Mouse (Mus musculus) MEL (cell line): ENCODE results near the gene Olfr1511.

Source experiments
- CTCF ChIP-seq, 3 experiments: IDR thresholded peaks in 2 of 3; conservative IDR thresholded peaks in 1 of 3; 2 replicates each; pipeline ENCODE4 v1.5.1; 2011 to 2012; ENCODE audit warnings: low read length in 3 of 3, low read depth in 2 of 3, mild to moderate bottlenecking in 2 of 3, improper control_type of control experiment in 1 of 3, inconsistent platforms in 1 of 3, mixed read lengths in 1 of 3, moderate library complexity in 1 of 3; ENCODE audit not compliant: control insufficient read depth in 1 of 3, insufficient read depth in 1 of 3, poor library complexity in 1 of 3, severe bottlenecking in 1 of 3
- HCFC1 ChIP-seq: IDR thresholded peaks from 2 replicates; pipeline ENCODE4 v1.6.1; 2012; ENCODE audit warnings: low read depth, mild to moderate bottlenecking, inconsistent platforms, low read length, improper control_type of control experiment, moderate library complexity
- POLR2A ChIP-seq, 2 experiments: IDR thresholded peaks; 2 replicates each; pipeline ENCODE4 v1.6.1; 2011 to 2012; ENCODE audit warnings: low read length in 2 of 2, mild to moderate bottlenecking in 2 of 2, control low read depth in 1 of 2, improper control_type of control experiment in 1 of 2, low read depth in 1 of 2, moderate library complexity in 1 of 2; ENCODE audit not compliant: control insufficient read depth in 1 of 2, insufficient read depth in 1 of 2, poor library complexity in 1 of 2
- RCOR1 ChIP-seq: IDR thresholded peaks from 2 replicates; pipeline ENCODE4 v1.6.1; 2012; ENCODE audit warnings: low read depth, mild to moderate bottlenecking, inconsistent platforms, low read length, improper control_type of control experiment
- SIN3A ChIP-seq: IDR thresholded peaks from 2 replicates; pipeline ENCODE4 v1.6.1; 2012; ENCODE audit warnings: low read length, improper control_type of control experiment, inconsistent platforms
- TAL1 ChIP-seq: IDR thresholded peaks from 2 replicates; pipeline ENCODE4 v1.6.1; 2012; ENCODE audit warnings: mild to moderate bottlenecking, inconsistent platforms, low read length, moderate library complexity, mixed read lengths
- TBP ChIP-seq: IDR thresholded peaks from 2 replicates; pipeline ENCODE4 v1.8.0; 2011; ENCODE audit warnings: low read depth, low read length, improper control_type of control experiment
- USF1 ChIP-seq: IDR thresholded peaks from 2 replicates; pipeline ENCODE4 v1.6.1; 2014; ENCODE audit warnings: low read depth, mild to moderate bottlenecking, inconsistent platforms, low read length, improper control_type of control experiment, moderate library complexity
- USF2 ChIP-seq, 2 experiments: IDR thresholded peaks; 2 replicates each; pipeline ENCODE4 v1.6.1; 2011 to 2012; ENCODE audit warnings: improper control_type of control experiment in 2 of 2, low read length in 2 of 2, borderline replicate concordance in 1 of 2, inconsistent platforms in 1 of 2, low read depth in 1 of 2, mild to moderate bottlenecking in 1 of 2; ENCODE audit not compliant: insufficient read depth in 1 of 2
- ZKSCAN1 ChIP-seq: IDR thresholded peaks from 2 replicates; pipeline ENCODE4 v1.6.1; 2012; ENCODE audit warnings: low read depth, mild to moderate bottlenecking, inconsistent platforms, low read length, improper control_type of control experiment, moderate library complexity

GRCm38 (mm10) chr14:52356308-52356707, 40.9 kb downstream of the Olfr1511 start, which contains the start of gene Olfr1513:
- TF ChIP-seq ZKSCAN1 (no peak), CTCF (IDR thresholded peaks at IDR 0.05 in 2 of 3, conservative IDR thresholded peaks at IDR 0.05 in 1 of 3; ENCODE audit: control insufficient read depth in 1 of 3, insufficient read depth in 1 of 3, low read depth in 2 of 3, low read length in 3 of 3, poor library complexity in 1 of 3, severe bottlenecking in 1 of 3) (no peak), USF1 (no peak), RCOR1 (no peak), HCFC1 (no peak), TBP (no peak), USF2 (IDR thresholded peaks at IDR 0.05; ENCODE audit: borderline replicate concordance in 1 of 2, insufficient read depth in 1 of 2, low read depth in 1 of 2, low read length in 2 of 2) (no peak), TAL1 (no peak), POLR2A (IDR thresholded peaks at IDR 0.05; ENCODE audit: control insufficient read depth in 1 of 2, insufficient read depth in 1 of 2, low read depth in 1 of 2, low read length in 2 of 2, poor library complexity in 1 of 2) (no peak), SIN3A (no peak)
